Mouse (Mus musculus): Measurements from ENCODE around the gene Mrps10. TPM values are rescaled to one million over a fixed set of nuclear protein-coding genes. Genes with fewer than 3 reads are reported as not detected.

Gene Mrps10
- 78.8 and 79.4 TPM in 2 replicates for polyA plus RNA-seq (2015; fragmentation: Nextera tagmentation; extraction: Ambion mirVana)

GRCm38 (mm10) chr17:47368401-47369086 is at the start of gene Mrps10:
TSS of gene Mrps10 (plus strand) at chr17:47368887.

DNA sequence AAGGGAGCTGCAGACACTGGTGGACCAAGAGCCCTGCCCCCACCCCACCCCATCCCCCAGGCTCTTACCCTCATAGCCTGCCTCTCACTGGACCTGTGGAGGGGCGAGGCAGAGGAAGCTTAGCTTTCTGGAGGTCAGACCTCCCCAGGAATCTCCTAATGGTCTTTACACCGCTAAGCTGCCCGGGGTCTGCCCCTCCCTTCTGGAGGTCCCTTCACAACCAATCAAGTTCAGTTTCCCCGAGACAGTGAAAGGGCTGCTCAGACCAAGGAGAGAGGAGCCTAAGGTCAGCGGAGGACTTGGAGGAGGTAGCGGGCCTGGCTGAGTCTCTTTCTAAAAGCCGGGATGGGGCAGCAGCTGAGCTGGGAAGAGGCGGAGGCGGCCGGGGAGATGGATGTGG is 16.5 kb downstream of the Mrps10 start, which contains the start of gene Guca1b:
Guca1b (plus strand) TSS at position 249 of the 400 bp plus-strand sequence.

DNA sequence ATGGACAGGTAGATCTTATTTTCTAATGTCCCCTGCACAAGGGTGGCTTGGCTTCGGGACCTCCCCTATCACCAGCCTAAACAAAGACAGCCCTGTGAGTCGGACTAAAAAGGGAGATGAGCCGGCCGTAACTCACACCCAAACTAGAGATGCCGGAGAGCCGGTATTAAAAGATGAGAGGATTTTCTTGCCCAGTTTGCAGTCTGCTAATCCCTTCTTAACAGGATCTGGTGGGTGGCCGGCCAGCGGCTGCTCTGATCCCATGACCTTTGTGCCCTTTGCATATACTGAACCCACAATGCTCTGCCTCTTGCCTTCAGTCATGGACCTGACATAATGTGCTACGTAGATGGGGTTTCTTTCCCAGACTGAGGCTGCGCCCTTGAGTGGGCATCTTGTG is 31.8 kb downstream of the Mrps10 start, which contains the start of gene Guca1a:
Guca1a (minus strand) TSS at position 134 of the 400 bp plus-strand sequence.

Other genes starting within 250 kb of the Mrps10 start
- 0.32 and 0.36 TPM in 2 replicates for gene Guca1b, start 16.5 kb downstream of the Mrps10 start, polyA plus RNA-seq (2015; fragmentation: Nextera tagmentation; extraction: Ambion mirVana)
- 0.90 and 1.3 TPM in 2 replicates for gene Guca1a, start 31.7 kb downstream of the Mrps10 start, polyA plus RNA-seq (2015; fragmentation: Nextera tagmentation; extraction: Ambion mirVana)
- 0.18 TPM in 1 of 2 replicates, not detected in the other for gene AI661453, start 67.7 kb downstream of the Mrps10 start, polyA plus RNA-seq (2015; fragmentation: Nextera tagmentation; extraction: Ambion mirVana)
- 0.20 and 0.36 TPM in 2 replicates for gene 1700001C19Rik, start 68.5 kb downstream of the Mrps10 start, polyA plus RNA-seq (2015; fragmentation: Nextera tagmentation; extraction: Ambion mirVana)
- gene Taf8, start 133.4 kb downstream of the Mrps10 start, polyA plus RNA-seq (2015; fragmentation: Nextera tagmentation; extraction: Ambion mirVana): 14.1 and 15.8 TPM in 2 replicates
- 90.0 and 95.2 TPM in 2 replicates for gene Ccnd3, start 136.2 kb downstream of the Mrps10 start, polyA plus RNA-seq (2015; fragmentation: Nextera tagmentation; extraction: Ambion mirVana)
- 26.5 and 28.5 TPM in 2 replicates for gene Bysl, start 242.6 kb downstream of the Mrps10 start, polyA plus RNA-seq (2015; fragmentation: Nextera tagmentation; extraction: Ambion mirVana)
- gene Med20, start 242.7 kb downstream of the Mrps10 start, polyA plus RNA-seq (2015; fragmentation: Nextera tagmentation; extraction: Ambion mirVana): 26.2 and 28.7 TPM in 2 replicates
- 2.8 and 3.3 TPM in 2 replicates for gene Gm20517, start 242.7 kb downstream of the Mrps10 start, polyA plus RNA-seq (2015; fragmentation: Nextera tagmentation; extraction: Ambion mirVana)